ENCODE assay signal across 7 mouse cellular contexts in the genomic region with DNA sequence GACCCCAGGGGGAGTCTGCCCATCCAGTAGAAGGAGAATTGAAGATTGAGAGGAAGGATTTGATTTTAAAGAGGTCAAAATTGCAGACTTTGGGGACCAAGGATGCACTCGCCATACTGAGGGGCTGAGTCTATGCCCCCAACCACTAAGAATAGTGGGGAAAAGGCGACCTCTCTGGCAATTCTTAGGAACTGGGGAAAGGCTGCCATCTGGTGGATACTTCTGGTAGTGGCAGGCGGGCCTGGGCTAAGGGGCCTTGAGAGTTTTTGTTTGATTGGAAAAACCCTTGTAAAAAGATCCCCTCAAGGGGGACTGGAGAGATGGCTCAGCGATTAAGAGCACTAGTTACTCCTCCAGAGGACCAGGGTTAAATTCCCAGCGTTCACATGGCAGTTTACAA. TPM values are rescaled to one million over a fixed set of nuclear protein-coding genes. Genes with fewer than 3 reads are reported as not detected.
DNase-seq lines count a peak whose midpoint lies in the region; ATAC-seq and TF ChIP-seq lines count a peak whose summit lies in the region.

No protein-coding gene starts in this region.

- no peak for TF ChIP-seq POLR2A in MEL (IDR thresholded peaks at IDR 0.05; ENCODE audit: control insufficient read depth in 1 of 2, insufficient read depth in 1 of 2, low read depth in 1 of 2, low read length in 2 of 2, poor library complexity in 1 of 2)
- TF ChIP-seq POLR2A in spleen, adult 2 months (IDR thresholded peaks at IDR 0.05; ENCODE audit: low read depth, low read length): no peak

- intact Hi-C loops in left cerebral cortex, postnatal 14 days (cut with DNase I): no loop called here

- peaks cover 0 to 22% of the 10 kb centered on the region in 2 experiments; a peak in 2 of 4 replicates for H3K4me1 ChIP-seq in MEL (ENCODE audit: control insufficient read depth in 1 of 2, insufficient read depth in 2 of 2, low read length in 2 of 2)
- H3K4me1 ChIP-seq in forebrain, embryonic 11.5 days (replicated peaks; ENCODE audit: control insufficient read depth, insufficient read depth, low read length): peaks cover 25% of the 10 kb centered on the region
- H3K4me1 ChIP-seq in midbrain, embryonic 10.5 days: peaks cover 60% of the 10 kb centered on the region
- H3K4me1 ChIP-seq in spleen, adult 2 months (ENCODE audit: control insufficient read depth, insufficient read depth, insufficient read length): peaks cover 21% of the 10 kb centered on the region

- TF ChIP-seq EP300 in MEL (IDR thresholded peaks at IDR 0.05; ENCODE audit: low read depth in 1 of 2, low read length in 2 of 2): no peak

- H3K27me3 ChIP-seq in MEL (ENCODE audit: control insufficient read depth in 1 of 2, insufficient read depth in 2 of 2, low read length in 2 of 2): peaks cover 2 to 9% of the 10 kb centered on the region in 2 experiments
- H3K27me3 ChIP-seq in forebrain, embryonic 11.5 days (ENCODE audit: control insufficient read depth, insufficient read depth, low read length): peaks cover 52% of the 10 kb centered on the region
- H3K27me3 ChIP-seq in midbrain, embryonic 10.5 days (ENCODE audit: low read depth, poor library complexity, severe bottlenecking): peaks cover 100% of the 10 kb centered on the region
- H3K27me3 ChIP-seq in spleen, adult 2 months (ENCODE audit: control insufficient read depth, insufficient read depth, low read length): peaks cover 29% of the 10 kb centered on the region

- H3K36me3 ChIP-seq in MEL (ENCODE audit: control insufficient read depth in 1 of 2, insufficient read depth in 2 of 2, low read length in 2 of 2): peaks cover 0 to 10% of the 10 kb centered on the region in 2 experiments; a peak in 2 of 4 replicates
- no peaks in the 10 kb centered on the region for H3K36me3 ChIP-seq in forebrain, embryonic 11.5 days (ENCODE audit: control insufficient read depth, insufficient read depth, low read length)
- H3K36me3 ChIP-seq in midbrain, embryonic 10.5 days: no peaks in the 10 kb centered on the region
- H3K36me3 ChIP-seq in spleen, adult 2 months (ENCODE audit: control insufficient read depth, insufficient read depth, low read length): no peaks in the 10 kb centered on the region

- H3K79me2 ChIP-seq in MEL (ENCODE audit: control insufficient read depth, insufficient read depth, low read length, poor library complexity): no peaks in the 10 kb centered on the region; the same call in 1 of the 2 replicates

- H3K27ac ChIP-seq in MEL (ENCODE audit: control insufficient read depth, low read depth, low read length): no peak overlapping the region
- no peak overlapping the region for H3K27ac ChIP-seq in forebrain, embryonic 11.5 days (ENCODE audit: low read depth, low read length)
- H3K27ac ChIP-seq in midbrain, embryonic 10.5 days (replicated peaks): no peak overlapping the region
- H3K27ac ChIP-seq in spleen, adult 2 months (ENCODE audit: insufficient read depth, low read length): no peak overlapping the region

- peak; percentile 83 for DNase-seq in MEL (ENCODE audit: low read depth, low spot score)
- DNase-seq in brain, adult 2 months (ENCODE audit: low read depth, low spot score): peak; percentile 80
- peak; percentile 89 for DNase-seq in forebrain, embryonic 11.5 days (ENCODE audit: low spot score)
- DNase-seq in heart, postnatal 4 days: peak; percentile 86
- DNase-seq in left cerebral cortex, postnatal 14 days (ENCODE audit: low spot score in 2 of 2): peak; percentile 57 to 67
- peak; percentile 82 for DNase-seq in midbrain, embryonic 10.5 days (ENCODE audit: low spot score)
- DNase-seq in spleen, adult 2 months (ENCODE audit: low read depth in 1 of 2, low spot score in 2 of 2): peak in 1 of 2 experiments; percentile 62

- H3K9ac ChIP-seq in MEL (ENCODE audit: control insufficient read depth, low read depth, low read length, poor library complexity, severe bottlenecking): peak overlapping the region; percentile 56
- H3K9ac ChIP-seq in forebrain, embryonic 11.5 days (ENCODE audit: low read length): no peak overlapping the region

- 1% methylated on average over 5 of the region's 5 CpGs for whole genome bisulfite sequencing in forebrain, embryonic 11.5 days
- WGBS in midbrain, embryonic 10.5 days: under 1% methylated on average over 5 of the region's 5 CpGs
- under 1% methylated on average over 5 of the region's 5 CpGs for WGBS in spleen, adult 2 months

- peak overlapping the region; percentile 37; the same call in 1 of the 2 replicates for H3K4me2 ChIP-seq in forebrain, embryonic 11.5 days (ENCODE audit: low read depth, low read length, severe bottlenecking)

- TF ChIP-seq RAD21 in MEL (IDR thresholded peaks at IDR 0.05; ENCODE audit: low read depth, low read length): peak; percentile 84

- no peak for ATAC-seq in forebrain, embryonic 11.5 days (replicated peaks; ENCODE audit: low FRiP score)

- H3K4me3 ChIP-seq in MEL (ENCODE audit: control insufficient read depth in 1 of 2, insufficient read depth in 1 of 2, low read depth in 2 of 2, low read length in 2 of 2): peak overlapping the region; percentile 53 to 70
- no peak overlapping the region for H3K4me3 ChIP-seq in forebrain, embryonic 11.5 days (ENCODE audit: low read depth, low read length)
- peak overlapping the region; percentile 43 for H3K4me3 ChIP-seq in midbrain, embryonic 10.5 days
- no peak overlapping the region for H3K4me3 ChIP-seq in spleen, adult 2 months (ENCODE audit: extremely low read depth, insufficient read depth, insufficient read length)

- peak in 2 of 3 experiments; percentile 98 to 99 for TF ChIP-seq CTCF in MEL (IDR thresholded peaks at IDR 0.05 in 2 of 3, conservative IDR thresholded peaks at IDR 0.05 in 1 of 3; ENCODE audit: control insufficient read depth in 1 of 3, insufficient read depth in 1 of 3, low read depth in 2 of 3, low read length in 3 of 3, poor library complexity in 1 of 3, severe bottlenecking in 1 of 3)
- peak; percentile 87; the same call in 1 of the 2 replicates for TF ChIP-seq CTCF in spleen, adult 2 months (IDR thresholded peaks at IDR 0.05; ENCODE audit: extremely low read depth, insufficient read depth, insufficient read length, insufficient replicate concordance)

- H3K9me3 ChIP-seq in MEL (replicated peaks; ENCODE audit: insufficient read depth, low read length): no peaks in the 10 kb centered on the region
- H3K9me3 ChIP-seq in forebrain, embryonic 11.5 days (ENCODE audit: control insufficient read depth, low read length): no peaks in the 10 kb centered on the region
- H3K9me3 ChIP-seq in midbrain, embryonic 10.5 days (replicated peaks): no peaks in the 10 kb centered on the region

TF ChIP-seq in MEL, 35 proteins besides CTCF, POLR2A, EP300 and RAD21:
- TF ChIP-seq USF1 (IDR thresholded peaks at IDR 0.05; ENCODE audit: low read depth, low read length) (no peak), TCF12 (IDR thresholded peaks at IDR 0.05; ENCODE audit: low read depth, low read length) (no peak), ZC3H11A (IDR thresholded peaks at IDR 0.05; ENCODE audit: low read depth, low read length) (peak; percentile 62), SIN3A (IDR thresholded peaks at IDR 0.05; ENCODE audit: low read length) (no peak), ZNF384 (IDR thresholded peaks at IDR 0.05; ENCODE audit: low read depth, low read length) (no peak), GATA1 (IDR thresholded peaks at IDR 0.05; ENCODE audit: low read depth, low read length) (no peak), SMC3 (IDR thresholded peaks at IDR 0.05; ENCODE audit: low read depth, low read length) (peak; percentile 93)

RNA-seq across cellular contexts. Expression of a gene that starts 6.2 kb away (rescaled TPM):
- total RNA-seq in MEL (2012; rRNA removed): 0.33 and 0.39 TPM in 2 replicates
- 1 to 10 TPM in 1 of 2 experiments, not detected in 1; 1.5 TPM for polyA plus RNA-seq in MEL (2012; ENCODE audit: insufficient read depth in 1 of 2, insufficient read length in 2 of 2, low read depth in 1 of 2, low replicate concordance in 2 of 2, missing spikeins in 1 of 2)
- 0.20 and 0.31 TPM in 2 replicates for polyA plus RNA-seq in forebrain, embryonic 11.5 days (2014; fragmentation: Nextera tagmentation; extraction: Ambion mirVana)
- total RNA-seq in heart, postnatal 4 days (2021): 1 to 10 TPM; 5.1 to 6.2 TPM
- total RNA-seq in left cerebral cortex, postnatal 14 days (2021): 1 to 10 TPM; 1.3 to 1.6 TPM
- polyA plus RNA-seq in midbrain, embryonic 10.5 days (2016; fragmentation: Nextera tagmentation; extraction: Ambion mirVana): 0.38 and 0.39 TPM in 2 replicates
- polyA plus RNA-seq in spleen, adult 2 months (2012; rRNA removed): 63.8 and 81.4 TPM in 2 replicates

RNA-seq across cellular contexts. Expression of a gene that starts 34.0 kb away (rescaled TPM):
- total RNA-seq in MEL (2012; rRNA removed): 3.6 and 5.0 TPM in 2 replicates
- 10 to 100 TPM in 1 of 2 experiments, not detected in 1; 10.6 TPM for polyA plus RNA-seq in MEL (2012; ENCODE audit: insufficient read depth in 1 of 2, insufficient read length in 2 of 2, low read depth in 1 of 2, low replicate concordance in 2 of 2, missing spikeins in 1 of 2)
- polyA plus RNA-seq in forebrain, embryonic 11.5 days (2014; fragmentation: Nextera tagmentation; extraction: Ambion mirVana): 15.4 and 18.7 TPM in 2 replicates
- total RNA-seq in heart, postnatal 4 days (2021): 10 to 100 TPM; 26.3 to 27.2 TPM
- 100 to 1,000 TPM; 111 to 115 TPM for total RNA-seq in left cerebral cortex, postnatal 14 days (2021)
- polyA plus RNA-seq in midbrain, embryonic 10.5 days (2016; fragmentation: Nextera tagmentation; extraction: Ambion mirVana): 8.3 and 15.3 TPM in 2 replicates
- polyA plus RNA-seq in spleen, adult 2 months (2012; rRNA removed): 23.9 and 25.9 TPM in 2 replicates

RNA-seq across cellular contexts. Expression of a gene that starts 35.8 kb away (rescaled TPM):
- 0.08 and 0.10 TPM in 2 replicates for total RNA-seq in MEL (2012; rRNA removed)
- polyA plus RNA-seq in MEL (2012; ENCODE audit: insufficient read depth in 1 of 2, insufficient read length in 2 of 2, low read depth in 1 of 2, low replicate concordance in 2 of 2, missing spikeins in 1 of 2): under 1 TPM in 1 of 2 experiments, not detected in 1; 0.56 TPM
- polyA plus RNA-seq in forebrain, embryonic 11.5 days (2014; fragmentation: Nextera tagmentation; extraction: Ambion mirVana): 0.61 and 0.63 TPM in 2 replicates
- total RNA-seq in heart, postnatal 4 days (2021): not detected
- 1 to 10 TPM; 3.3 to 3.4 TPM for total RNA-seq in left cerebral cortex, postnatal 14 days (2021)
- 0.19 and 0.34 TPM in 2 replicates for polyA plus RNA-seq in midbrain, embryonic 10.5 days (2016; fragmentation: Nextera tagmentation; extraction: Ambion mirVana)
- 0.04 and 0.09 TPM in 2 replicates for polyA plus RNA-seq in spleen, adult 2 months (2012; rRNA removed)

Comparison
In these comparisons a context has a peak if more than half of its experiments do, and no peak if none do; other contexts are left out.
1. H3K4me3 ChIP-seq: peak in MEL (2 of 2) and midbrain, embryonic 10.5 days (single experiment); none in forebrain, embryonic 11.5 days (single experiment) and spleen, adult 2 months (single experiment).
2. RNA of a gene that starts 6.2 kb away (polyA plus RNA-seq): 63.8 to 81.4 TPM in spleen, adult 2 months; 1.5 TPM in MEL, 0.38 to 0.39 TPM in midbrain, embryonic 10.5 days and 0.20 to 0.31 TPM in forebrain, embryonic 11.5 days; every median in the first group is over 10 times any median in the second.